9 mouse cellular contexts compared by ENCODE assay signal in genomic region chr13:24049267-24050034, GRCm38 (mm10). TPM values are rescaled to one million over a fixed set of nuclear protein-coding genes. Genes with fewer than 3 reads are reported as not detected.
A peak's percentile ranks its signal among the peaks of the same experiment; 100 is the strongest.
DNase-seq lines count a peak whose midpoint lies in the region; ATAC-seq and TF ChIP-seq lines count a peak whose summit lies in the region.
"Had no signal": no experiment of that assay in that cellular context is flagged by ENCODE, and none has a peak within 500 bp of the region (broad histone marks: within the 10 kb centered on the region; RNA-seq: fewer than 3 reads in every experiment).

No protein-coding gene starts in this region.

- ATAC-seq in limb, embryonic 14.5 days (ENCODE audit: low FRiP score, low read depth) = no peak
- ATAC-seq in hindbrain, embryonic 15.5 days (ENCODE audit: low FRiP score, low read depth) = peak; percentile 87
- ATAC-seq in midbrain, embryonic 14.5 days (ENCODE audit: low FRiP score, low TSS enrichment) = no peak
- ATAC-seq in liver, postnatal 0 days = no peak
- no peak for ATAC-seq in CD4-positive, CD25-positive, alpha-beta regulatory T cell, adult 4 months

- DNase-seq in limb, embryonic 14.5 days (ENCODE audit: low spot score) = peak; percentile 8
- DNase-seq in limb, embryonic 10.5 days (ENCODE audit: low spot score) = no peak
- DNase-seq in cerebellum, adult 18-20 months = peak; percentile 81 to 90
- DNase-seq in midbrain, embryonic 14.5 days = peak; percentile 66
- no peak for DNase-seq in thymus, adult 18-20 months
- DNase-seq in liver, postnatal 0 days = no peak

- H3K9me3 ChIP-seq in limb, embryonic 14.5 days (ENCODE audit: control insufficient read depth, low read length) = no peaks in the 10 kb centered on the region
- no peaks in the 10 kb centered on the region for H3K9me3 ChIP-seq in limb, embryonic 10.5 days (replicated peaks)
- no peaks in the 10 kb centered on the region for H3K9me3 ChIP-seq in hindbrain, embryonic 15.5 days
- H3K9me3 ChIP-seq in midbrain, embryonic 14.5 days (ENCODE audit: control insufficient read depth, low read length) = no peaks in the 10 kb centered on the region
- H3K9me3 ChIP-seq in liver, postnatal 0 days (ENCODE audit: low read length) = no peaks in the 10 kb centered on the region
- H3K9me3 ChIP-seq: heart, embryonic 13.5 days had no signal

- 79% methylated on average over 9 of the region's 9 CpGs for WGBS in limb, embryonic 14.5 days
- WGBS in limb, embryonic 10.5 days = 92% methylated on average over 9 of the region's 9 CpGs
- 61% methylated on average over 9 of the region's 9 CpGs for WGBS in hindbrain, embryonic 15.5 days
- WGBS in midbrain, embryonic 14.5 days = 65% methylated on average over 9 of the region's 9 CpGs
- WGBS in liver, postnatal 0 days (ENCODE audit: insufficient replicate concordance) = 85% methylated on average over 9 of the region's 9 CpGs

- H3K9ac ChIP-seq in limb, embryonic 14.5 days (ENCODE audit: low read depth, low read length, severe bottlenecking) = no peak overlapping the region
- no peak overlapping the region for H3K9ac ChIP-seq in hindbrain, embryonic 15.5 days
- no peak overlapping the region for H3K9ac ChIP-seq in midbrain, embryonic 14.5 days (replicated peaks; ENCODE audit: low read length)
- H3K9ac ChIP-seq in liver, postnatal 0 days (replicated peaks) = no peak overlapping the region
- H3K9ac ChIP-seq: heart, embryonic 13.5 days had no signal

- TF ChIP-seq POLR2A in limb, embryonic 14.5 days (IDR thresholded peaks at IDR 0.05; ENCODE audit: borderline replicate concordance, extremely low read depth, insufficient read depth, insufficient read length) = no peak

- TF ChIP-seq CTCF in liver, postnatal 0 days (IDR thresholded peaks at IDR 0.05; ENCODE audit: low read depth) = no peak

- no peak for TF ChIP-seq EP300 in liver, postnatal 0 days (IDR thresholded peaks at IDR 0.05; ENCODE audit: low read depth)

- no peak overlapping the region for H3K4me2 ChIP-seq in limb, embryonic 14.5 days (replicated peaks; ENCODE audit: low read depth, low read length, severe bottlenecking)
- H3K4me2 ChIP-seq in hindbrain, embryonic 15.5 days = no peak overlapping the region
- no peak overlapping the region for H3K4me2 ChIP-seq in midbrain, embryonic 14.5 days (ENCODE audit: low read length)
- no peak overlapping the region for H3K4me2 ChIP-seq in liver, postnatal 0 days (ENCODE audit: low read depth, low read length)
- H3K4me2 ChIP-seq: heart, embryonic 13.5 days had no signal

- H3K36me3 ChIP-seq in limb, embryonic 14.5 days (ENCODE audit: control insufficient read depth, insufficient read depth, low read length) = peaks cover 4% of the 10 kb centered on the region; the same call in 1 of the 2 replicates
- H3K36me3 ChIP-seq in limb, embryonic 10.5 days = no peaks in the 10 kb centered on the region
- H3K36me3 ChIP-seq in hindbrain, embryonic 15.5 days = no peaks in the 10 kb centered on the region
- H3K36me3 ChIP-seq in midbrain, embryonic 14.5 days (ENCODE audit: control insufficient read depth, insufficient read depth, low read length) = no peaks in the 10 kb centered on the region
- H3K36me3 ChIP-seq in liver, postnatal 0 days (replicated peaks; ENCODE audit: insufficient read depth, low read length) = no peaks in the 10 kb centered on the region
- H3K36me3 ChIP-seq: heart, embryonic 13.5 days had no signal

- H3K27me3 ChIP-seq in limb, embryonic 14.5 days (ENCODE audit: control insufficient read depth, insufficient read depth, low read length) = no peaks in the 10 kb centered on the region
- H3K27me3 ChIP-seq in limb, embryonic 10.5 days (ENCODE audit: low read depth, poor library complexity, severe bottlenecking) = no peaks in the 10 kb centered on the region
- H3K27me3 ChIP-seq in hindbrain, embryonic 15.5 days = no peaks in the 10 kb centered on the region
- H3K27me3 ChIP-seq in midbrain, embryonic 14.5 days (ENCODE audit: control insufficient read depth, insufficient read depth, low read length) = no peaks in the 10 kb centered on the region
- no peaks in the 10 kb centered on the region for H3K27me3 ChIP-seq in liver, postnatal 0 days (ENCODE audit: insufficient read depth, low read length)
- H3K27me3 ChIP-seq: heart, embryonic 13.5 days had no signal

- no peaks in the 10 kb centered on the region for H3K4me1 ChIP-seq in limb, embryonic 14.5 days (ENCODE audit: control insufficient read depth, insufficient read depth, low read length)
- no peaks in the 10 kb centered on the region for H3K4me1 ChIP-seq in limb, embryonic 10.5 days
- H3K4me1 ChIP-seq in hindbrain, embryonic 15.5 days (replicated peaks) = peaks cover 15% of the 10 kb centered on the region
- H3K4me1 ChIP-seq in midbrain, embryonic 14.5 days (ENCODE audit: control insufficient read depth, insufficient read depth, low read length) = peaks cover 10% of the 10 kb centered on the region; the same call in 1 of the 2 replicates
- peaks cover 10% of the 10 kb centered on the region for H3K4me1 ChIP-seq in liver, postnatal 0 days (ENCODE audit: insufficient read depth)

- H3K27ac ChIP-seq in limb, embryonic 14.5 days (replicated peaks; ENCODE audit: low read depth, low read length) = no peak overlapping the region
- H3K27ac ChIP-seq in limb, embryonic 10.5 days = no peak overlapping the region
- peak overlapping the region; percentile 78 for H3K27ac ChIP-seq in hindbrain, embryonic 15.5 days (replicated peaks)
- no peak overlapping the region; the same call in 1 of the 2 replicates for H3K27ac ChIP-seq in midbrain, embryonic 14.5 days (replicated peaks; ENCODE audit: low read depth, low read length)
- H3K27ac ChIP-seq in liver, postnatal 0 days (ENCODE audit: low read depth) = no peak overlapping the region
- H3K27ac ChIP-seq: heart, embryonic 13.5 days had no signal

- H3K4me3 ChIP-seq in limb, embryonic 14.5 days (replicated peaks; ENCODE audit: low read length) = no peak overlapping the region
- H3K4me3 ChIP-seq in limb, embryonic 10.5 days = no peak overlapping the region
- no peak overlapping the region for H3K4me3 ChIP-seq in hindbrain, embryonic 15.5 days
- H3K4me3 ChIP-seq in midbrain, embryonic 14.5 days (replicated peaks; ENCODE audit: low read depth, low read length) = no peak overlapping the region
- no peak overlapping the region for H3K4me3 ChIP-seq in liver, postnatal 0 days (ENCODE audit: low read depth, low read length)
- H3K4me3 ChIP-seq: heart, embryonic 13.5 days had no signal

RNA-seq across cellular contexts. Expression of gene Scgn, which starts 58.4 kb away (rescaled TPM):
- 0.13 and 0.20 TPM in 2 replicates for polyA plus RNA-seq in limb, embryonic 14.5 days (2012; rRNA removed)
- 0.12 TPM in 1 of 2 replicates, not detected in the other for polyA plus RNA-seq in limb, embryonic 14.5 days (2014; fragmentation: Nextera tagmentation; extraction: Ambion mirVana)
- polyA plus RNA-seq in limb, embryonic 10.5 days (2016; fragmentation: Nextera tagmentation; extraction: Ambion mirVana) = not detected in 2 replicates
- 0.88 and 1.6 TPM in 2 replicates for polyA plus RNA-seq in hindbrain, embryonic 15.5 days (2015; fragmentation: Nextera tagmentation; extraction: Ambion mirVana)
- polyA plus RNA-seq in midbrain, embryonic 14.5 days (2014; fragmentation: Nextera tagmentation; extraction: Ambion mirVana) = 1.9 and 2.7 TPM in 2 replicates
- polyA plus RNA-seq in liver, postnatal 0 days (2015; fragmentation: Nextera tagmentation; extraction: Ambion mirVana) = not detected in 2 replicates
- not detected for polyA plus RNA-seq in CD4-positive, CD25-positive, alpha-beta regulatory T cell, adult 4 months (2017; shearing (Covaris generic))
- polyA plus RNA-seq: heart, embryonic 13.5 days had no signal

Comparison
In these comparisons a context has a peak if more than half of its experiments do, and no peak if none do; other contexts are left out.
1. DNase-seq: peak in limb, embryonic 14.5 days (single experiment), cerebellum, adult 18-20 months (2 of 2) and midbrain, embryonic 14.5 days (single experiment); none in limb, embryonic 10.5 days (single experiment), thymus, adult 18-20 months (0 of 2) and liver, postnatal 0 days (single experiment).